Mouse (Mus musculus) heart, postnatal 4 days (tissue): ENCODE measurements around the gene Inpp4b. TPM values are rescaled to one million over a fixed set of nuclear protein-coding genes. Genes with fewer than 3 reads are reported as not detected.

Experiments
- DNase-seq: peaks from one replicate; pipeline ENCODE4 v3.0.0; 2021
- total RNA-seq, 2 experiments: library from RNA; stranded (reverse); gene quantifications; 2 replicates each; pipeline ENCODE4 v1.2.3; 2021

Gene Inpp4b
- total RNA-seq, 2 experiments from 2014 or later = 48.2 to 54.0 TPM

- DNase-seq = peak; percentile 9
Measured at GRCm38 (mm10) chr8:81478674-81479073, 136.3 kb downstream of the Inpp4b start.

- no peak for DNase-seq
Measured at GRCm38 (mm10) chr8:81483834-81484233, 141.5 kb downstream of the Inpp4b start.

- no peak for DNase-seq
Measured at GRCm38 (mm10) chr8:81485626-81486025, 143.3 kb downstream of the Inpp4b start.

- no peak for DNase-seq
Measured at GRCm38 (mm10) chr8:81489894-81490661, 147.7 kb downstream of the Inpp4b start.

GRCm38 (mm10) chr8:81491097-81491705, 148.8 kb downstream of the Inpp4b start:
- no peak for DNase-seq

- no peak for DNase-seq
Measured at GRCm38 (mm10) chr8:81491706-81492204, 149.4 kb downstream of the Inpp4b start.

- no peak for DNase-seq
Measured at GRCm38 (mm10) chr8:81494823-81495222, 152.5 kb downstream of the Inpp4b start.

GRCm38 (mm10) chr8:81497646-81498045, 155.3 kb downstream of the Inpp4b start:
- DNase-seq = no peak

- no peak for DNase-seq
Measured at GRCm38 (mm10) chr8:81502216-81502615, 159.9 kb downstream of the Inpp4b start.

- no peak for DNase-seq
Measured at GRCm38 (mm10) chr8:81502982-81503381, 160.6 kb downstream of the Inpp4b start.

- no peak for DNase-seq
Measured at GRCm38 (mm10) chr8:81512826-81513225, 170.5 kb downstream of the Inpp4b start.

- no peak for DNase-seq
Measured at GRCm38 (mm10) chr8:81514425-81514824, 172.1 kb downstream of the Inpp4b start.

- no peak for DNase-seq
Measured at GRCm38 (mm10) chr8:81522085-81522484, 179.7 kb downstream of the Inpp4b start.

- no peak for DNase-seq
Measured at GRCm38 (mm10) chr8:81524561-81524960, 182.2 kb downstream of the Inpp4b start.

- DNase-seq = no peak
Measured at GRCm38 (mm10) chr8:81527661-81528060, 185.3 kb downstream of the Inpp4b start.

- DNase-seq = no peak
Measured at GRCm38 (mm10) chr8:81538310-81538709, 196.0 kb downstream of the Inpp4b start.

GRCm38 (mm10) chr8:81558550-81558949, 216.2 kb downstream of the Inpp4b start:
- no peak for DNase-seq

GRCm38 (mm10) chr8:81562405-81562804, 220.0 kb downstream of the Inpp4b start:
- no peak for DNase-seq

- no peak for DNase-seq
Measured at GRCm38 (mm10) chr8:81565484-81565883, 223.1 kb downstream of the Inpp4b start.

- DNase-seq = no peak
Measured at GRCm38 (mm10) chr8:81572319-81573104, 230.2 kb downstream of the Inpp4b start.

- DNase-seq = no peak
Measured at GRCm38 (mm10) chr8:81575268-81575917, 233.0 kb downstream of the Inpp4b start.

GRCm38 (mm10) chr8:81578951-81579350, 236.6 kb downstream of the Inpp4b start:
- no peak for DNase-seq
